Mouse (Mus musculus): ENCODE measurements at regions not wholly inside any gene's neighbourhood (a gene's known extent, or its start where the extent isn't known, plus 50 kb on each side); places are given as distances from the start of the nearest gene placed in this dataset.

- no peak overlapping the region for H3K9ac ChIP-seq (ENCODE audit: insufficient read depth, low read depth)
- no peak for DNase-seq (ENCODE audit: extremely low read depth)
- dilution Hi-C loops (cut with MboI; ENCODE audit: extremely low pct_ligation_motif_present, extremely low pct_unique_long_range_greater_than_20kb, low sequenced_read_pairs), result no loop called here
- TF ChIP-seq RCOR1 (conservative IDR thresholded peaks at IDR 0.05; ENCODE audit: low read depth, low read length), result no peak
- TF ChIP-seq CTCF (conservative IDR thresholded peaks at IDR 0.05 in 1 of 2, IDR thresholded peaks at IDR 0.05 in 1 of 2; ENCODE audit: low read depth in 2 of 2, low read length in 2 of 2), result peak in 1 of 2 experiments; percentile 14; a peak in 2 of 4 replicates
- no peak for TF ChIP-seq JUN (IDR thresholded peaks at IDR 0.05; ENCODE audit: insufficient read depth, low read depth, low read length)
- no peaks in the 10 kb centered on the region for H3K79me2 ChIP-seq (replicated peaks; ENCODE audit: control insufficient read depth, extremely low read depth, insufficient read depth, poor library complexity, severe bottlenecking)
- no peak overlapping the region for H3K4me3 ChIP-seq (replicated peaks in 1 of 3; ENCODE audit: low read depth in 2 of 3, low read length in 2 of 3, poor library complexity in 1 of 3)
- H3K4me2 ChIP-seq (ENCODE audit: insufficient read depth, low read depth, poor library complexity, severe bottlenecking), result no peak overlapping the region
- no peaks in the 10 kb centered on the region for H3K4me1 ChIP-seq (ENCODE audit: control insufficient read depth in 1 of 2, insufficient read depth in 2 of 2)
- H3K36me3 ChIP-seq (replicated peaks in 1 of 2; ENCODE audit: control insufficient read depth in 1 of 2, insufficient read depth in 1 of 2, low read length in 1 of 2), result no peaks in the 10 kb centered on the region
- peaks cover 96% of the 10 kb centered on the region for H3K9me3 ChIP-seq (replicated peaks; ENCODE audit: low read length)
- no peaks in the 10 kb centered on the region for H3K27me3 ChIP-seq (replicated peaks)
- H3K27ac ChIP-seq (ENCODE audit: insufficient read depth, low read depth), result no peak overlapping the region
- in situ Hi-C loops (cut with MboI; ENCODE audit: low pct_ligation_motif_present, low pct_unique_long_range_greater_than_20kb, low sequenced_read_pairs), result no loop called here
These were observed 222.5 kb upstream of the Kcnab2 start for GRCm38 (mm10) chr4:152700217-152700616.

- DNase-seq (ENCODE audit: extremely low read depth), result no peak
- H3K79me2 ChIP-seq (replicated peaks; ENCODE audit: control insufficient read depth, extremely low read depth, insufficient read depth, poor library complexity, severe bottlenecking), result no peaks in the 10 kb centered on the region
- H3K36me3 ChIP-seq (replicated peaks in 1 of 2; ENCODE audit: control insufficient read depth in 1 of 2, insufficient read depth in 1 of 2, low read length in 1 of 2), result no peaks in the 10 kb centered on the region
- H3K4me2 ChIP-seq (ENCODE audit: insufficient read depth, low read depth, poor library complexity, severe bottlenecking), result no peak overlapping the region
- peaks cover 97% of the 10 kb centered on the region for H3K9me3 ChIP-seq (replicated peaks; ENCODE audit: low read length)
- H3K27me3 ChIP-seq (replicated peaks), result no peaks in the 10 kb centered on the region
- dilution Hi-C loops (cut with MboI; ENCODE audit: extremely low pct_ligation_motif_present, extremely low pct_unique_long_range_greater_than_20kb, low sequenced_read_pairs), result no loop called here
- in situ Hi-C loops (cut with MboI; ENCODE audit: low pct_ligation_motif_present, low pct_unique_long_range_greater_than_20kb, low sequenced_read_pairs), result no loop called here
- H3K4me1 ChIP-seq (ENCODE audit: control insufficient read depth in 1 of 2, insufficient read depth in 2 of 2), result no peaks in the 10 kb centered on the region
- H3K9ac ChIP-seq (ENCODE audit: insufficient read depth, low read depth), result no peak overlapping the region
- no peak for TF ChIP-seq RAD21 (IDR thresholded peaks at IDR 0.05; ENCODE audit: low read depth, low read length)
- TF ChIP-seq SMC3 (IDR thresholded peaks at IDR 0.05; ENCODE audit: low read depth, low read length), result no peak
- TF ChIP-seq ZKSCAN1 (IDR thresholded peaks at IDR 0.05; ENCODE audit: borderline replicate concordance, low read depth, low read length), result no peak
- TF ChIP-seq KAT2A (IDR thresholded peaks at IDR 0.05; ENCODE audit: insufficient replicate concordance, low read length), result no peak
- no peak for TF ChIP-seq CTCF (conservative IDR thresholded peaks at IDR 0.05 in 1 of 2, IDR thresholded peaks at IDR 0.05 in 1 of 2; ENCODE audit: low read depth in 2 of 2, low read length in 2 of 2)
- no peak for TF ChIP-seq E2F4 (IDR thresholded peaks at IDR 0.05; ENCODE audit: insufficient replicate concordance, low read depth, low read length)
- TF ChIP-seq IRF4 (IDR thresholded peaks at IDR 0.05; ENCODE audit: low read depth, low read length), result no peak
- TF ChIP-seq MYC (IDR thresholded peaks at IDR 0.05; ENCODE audit: low read depth, low read length), result no peak
- TF ChIP-seq MAZ (IDR thresholded peaks at IDR 0.05; ENCODE audit: low read depth, low read length), result no peak
- TF ChIP-seq POLR2AphosphoS2 (IDR thresholded peaks at IDR 0.05; ENCODE audit: low read depth, low read length), result no peak
- no peak for TF ChIP-seq UBTF (IDR thresholded peaks at IDR 0.05; ENCODE audit: low read depth, low read length)
- no peak for TF ChIP-seq PAX5 (IDR thresholded peaks at IDR 0.05; ENCODE audit: low read length)
- TF ChIP-seq CHD2 (IDR thresholded peaks at IDR 0.05; ENCODE audit: low read length), result no peak
- TF ChIP-seq BHLHE40 (IDR thresholded peaks at IDR 0.05; ENCODE audit: low read depth, low read length), result no peak
- no peak for TF ChIP-seq HCFC1 (IDR thresholded peaks at IDR 0.05; ENCODE audit: low read depth, low read length)
- TF ChIP-seq NELFE (IDR thresholded peaks at IDR 0.05; ENCODE audit: low read depth, low read length), result no peak
- TF ChIP-seq NRF1 (IDR thresholded peaks at IDR 0.05; ENCODE audit: low read depth, low read length), result no peak
- TF ChIP-seq ZNF384 (IDR thresholded peaks at IDR 0.05; ENCODE audit: low read depth, low read length), result no peak
- no peak overlapping the region for H3K27ac ChIP-seq (ENCODE audit: insufficient read depth, low read depth)
- H3K4me3 ChIP-seq (replicated peaks in 1 of 3; ENCODE audit: low read depth in 2 of 3, low read length in 2 of 3, poor library complexity in 1 of 3), result no peak overlapping the region
These were observed 219.7 kb upstream of the Kcnab2 start for GRCm38 (mm10) chr4:152697247-152697960.
